Mouse (Mus musculus) adrenal gland, postnatal 4 days (tissue): Measurements from ENCODE around the gene Gm10306. TPM values are rescaled to one million over a fixed set of nuclear protein-coding genes. Genes with fewer than 3 reads are reported as not detected.

Experiments used
- DNase-seq, 2 experiments: peaks; one replicate each; pipeline ENCODE4 v3.0.0; 2021 to 2022; ENCODE audit warnings: low spot score in 2 of 2, mixed read lengths in 2 of 2
- total RNA-seq, 2 experiments: library from RNA; stranded (reverse); gene quantifications; 2 replicates each; pipeline ENCODE4 v1.2.3; 2021

Gm10306 gene
- total RNA-seq, 2 experiments from 2014 or later = not detected

DNA sequence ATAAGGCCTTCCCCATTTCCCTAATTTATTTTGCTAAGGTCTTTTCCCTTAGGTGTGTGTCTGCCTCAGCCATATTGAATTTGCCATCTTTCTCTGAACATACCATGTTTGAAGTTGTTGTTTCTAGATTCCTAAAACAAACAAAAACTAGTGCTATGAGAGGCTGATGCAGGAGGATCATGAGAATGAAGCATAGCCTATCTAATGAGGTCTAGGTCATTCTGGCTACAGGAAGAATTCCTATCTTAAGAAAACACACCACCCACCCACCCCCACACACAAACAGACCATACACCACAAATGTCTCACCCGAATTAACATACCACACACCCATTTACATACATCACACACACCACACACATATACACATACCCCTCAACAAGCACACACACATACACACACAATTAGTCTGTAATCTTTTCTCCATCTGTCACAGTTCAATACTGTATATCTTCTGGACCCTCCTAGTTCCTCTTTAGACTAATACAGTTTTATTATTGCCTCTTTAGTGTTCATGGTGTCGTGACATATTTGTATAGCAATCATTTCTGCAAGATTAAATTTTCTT is 48.2 kb downstream of the Gm10306 start:
- no peak for DNase-seq

DNA sequence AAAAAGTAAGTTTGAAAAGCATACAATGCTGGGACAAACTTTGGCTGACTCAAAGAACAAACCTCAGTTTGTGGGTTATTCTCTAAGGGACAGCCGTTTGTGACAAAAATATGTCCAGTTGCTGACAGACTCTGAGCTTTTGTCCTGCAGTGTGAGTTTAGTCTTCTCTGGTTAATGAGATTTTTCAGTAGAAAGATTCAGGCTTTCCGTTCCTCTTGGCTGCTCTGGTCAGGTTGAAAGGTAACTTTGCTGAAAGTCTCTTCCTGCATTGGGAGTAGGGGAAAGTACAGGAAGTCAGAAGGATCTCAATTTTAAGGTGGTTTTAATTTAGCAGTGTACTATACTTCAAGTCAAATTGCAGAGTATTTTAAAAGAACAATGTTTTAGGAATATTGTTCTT is 49.2 kb downstream of the Gm10306 start:
- DNase-seq = no peak

Other genes starting within 250 kb of the Gm10306 start
- 10 to 100 TPM in 1 of 2 experiments, 1 to 10 TPM in 1; 9.9 to 11.1 TPM for gene Caap1, start 250 bp downstream of the Gm10306 start, total RNA-seq
- 10 to 100 TPM; 60.0 to 61.9 TPM for gene Plaa, start 46.7 kb downstream of the Gm10306 start, total RNA-seq
- 10 to 100 TPM; 21.8 to 30.8 TPM for gene Ift74, start 57.9 kb downstream of the Gm10306 start, total RNA-seq
- 1 to 10 TPM in 1 of 2 experiments, not detected in 1; 2.7 TPM for gene Lrrc19, start 93.6 kb downstream of the Gm10306 start, total RNA-seq
- 10 to 100 TPM; 42.1 to 44.8 TPM for gene Tek, start 182.7 kb downstream of the Gm10306 start, total RNA-seq